Mouse (Mus musculus) right cerebral cortex, postnatal 10 days (tissue): ENCODE results near the gene Evc2.

Experiments
- DNase-seq, 2 experiments: peaks; one replicate each; pipeline ENCODE4 v3.0.0; 2021; ENCODE audit warnings: low spot score in 2 of 2

Gene Evc2

GRCm38 (mm10) chr5:37472025-37472608, 133.8 kb downstream of the Evc2 start:
- DNase-seq: no peak
